Mouse (Mus musculus) CD4-positive helper T cell, adult 2 months (primary cell): ENCODE measurements around the gene Ssbp4.

ENCODE experiments used
- DNase-seq: peaks from one replicate; pipeline ENCODE4 v3.0.0-alpha.2; 2012; ENCODE audit warnings: low read depth, missing footprints, low spot score

Gene Ssbp4

DNA sequence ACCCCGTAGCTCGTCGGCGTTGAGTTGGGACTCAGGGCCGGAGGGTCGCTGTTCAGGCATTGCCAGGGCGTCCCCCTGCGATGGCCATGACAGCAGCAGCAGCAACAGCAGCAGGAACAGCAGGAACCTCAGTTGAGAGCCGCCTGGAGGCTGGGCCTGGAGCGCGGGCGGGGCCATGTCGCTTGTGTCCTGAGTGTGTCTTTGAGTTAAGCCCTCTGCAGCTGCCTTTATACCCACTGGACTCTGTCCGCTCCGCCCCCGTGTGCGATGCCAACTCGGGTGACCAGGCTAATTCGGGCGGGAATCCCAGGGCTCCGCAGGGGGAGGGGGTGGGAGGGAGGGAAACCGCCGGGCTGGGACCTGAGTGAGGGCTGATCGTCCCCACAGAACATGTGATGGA lies 22.8 kb upstream of the Ssbp4 start:
- no peak for DNase-seq

- DNase-seq, result peak; percentile 35
Observed at GRCm38 (mm10) chr8:70630532-70631381, 22.1 kb upstream of the Ssbp4 start.

GRCm38 (mm10) chr8:70629574-70630531 lies 21.2 kb upstream of the Ssbp4 start:
- DNase-seq, result peak; percentile 94

GRCm38 (mm10) chr8:70628986-70629490 lies 20.4 kb upstream of the Ssbp4 start:
- DNase-seq, result no peak

- no peak for DNase-seq
Observed at GRCm38 (mm10) chr8:70627041-70627440, 18.4 kb upstream of the Ssbp4 start.

- DNase-seq, result peak; percentile 72
Observed at GRCm38 (mm10) chr8:70625104-70625503, 16.4 kb upstream of the Ssbp4 start.

DNA sequence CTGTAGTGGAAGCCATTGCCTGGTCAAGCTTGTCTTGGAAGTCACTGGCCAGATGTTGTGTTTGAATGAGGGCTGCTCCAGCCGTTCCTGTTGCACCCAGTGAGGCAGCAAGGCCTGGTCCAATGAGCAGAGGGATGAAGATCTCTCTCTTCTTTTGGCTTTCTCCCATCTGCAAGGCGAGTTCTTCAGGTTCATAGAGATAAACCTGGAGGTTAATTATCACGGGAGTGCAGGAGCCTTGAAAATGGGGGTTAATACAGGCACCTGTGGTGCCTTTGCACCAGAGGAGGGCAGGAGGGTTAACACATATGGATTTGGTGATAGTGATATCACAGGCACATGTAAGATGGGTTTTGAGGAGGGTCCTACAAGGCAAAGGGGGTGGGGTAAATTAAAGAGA lies 13.5 kb upstream of the Ssbp4 start:
- DNase-seq, result no peak

- peak; percentile 55 for DNase-seq
Observed at GRCm38 (mm10) chr8:70618888-70619334, 10.2 kb upstream of the Ssbp4 start.

GRCm38 (mm10) chr8:70617985-70618384 lies 9.3 kb upstream of the Ssbp4 start:
- DNase-seq, result no peak

DNA sequence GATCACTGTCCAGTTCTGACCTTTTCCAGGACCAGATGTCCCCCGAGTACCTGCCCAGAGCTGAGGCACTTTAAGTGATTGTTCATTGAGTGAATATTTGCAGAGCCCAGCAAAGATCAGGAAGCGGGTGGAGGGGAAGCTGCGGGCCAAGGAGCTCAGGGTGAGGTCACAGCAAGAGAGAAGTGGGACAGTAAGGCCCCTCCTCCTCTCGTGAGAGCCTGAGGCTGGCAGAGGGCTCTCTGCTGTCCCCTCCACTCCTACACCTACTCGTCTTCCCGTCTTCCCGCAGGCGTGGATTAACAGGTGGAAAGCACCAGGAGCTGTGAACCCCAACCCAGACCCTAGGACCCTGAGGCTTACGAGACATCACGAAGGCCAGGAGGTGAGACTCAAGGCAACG lies 8.0 kb upstream of the Ssbp4 start:
- DNase-seq, result no peak

GRCm38 (mm10) chr8:70615894-70616293 lies 7.2 kb upstream of the Ssbp4 start, which contains the start of gene Lrrc25:
Gene Lrrc25, plus strand, starts transcription at chr8:70616155.
- no peak for DNase-seq

DNA sequence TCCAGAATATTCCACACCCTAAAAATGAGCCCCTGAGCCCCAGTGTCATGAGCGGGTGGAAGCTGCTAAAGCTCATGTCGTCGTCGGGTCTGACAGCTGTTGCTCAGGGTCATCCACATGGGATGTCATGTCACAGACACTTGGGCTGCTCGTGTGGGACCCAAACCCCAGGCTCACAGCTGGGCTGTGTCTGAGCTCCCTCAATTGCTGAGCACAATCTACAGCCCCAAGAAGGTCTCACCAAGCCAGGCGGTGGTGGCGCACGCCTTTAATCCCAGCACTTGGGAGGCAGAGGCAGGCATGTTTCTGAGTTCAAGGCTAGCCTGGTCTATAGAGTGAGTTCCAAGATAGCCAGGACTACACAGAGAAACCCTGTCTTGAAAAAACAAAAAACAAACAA lies 6.6 kb upstream of the Ssbp4 start:
- no peak for DNase-seq

- no peak for DNase-seq
Observed at GRCm38 (mm10) chr8:70614469-70614868, 5.8 kb upstream of the Ssbp4 start.

- no peak for DNase-seq
Observed at GRCm38 (mm10) chr8:70613763-70614162, 5.1 kb upstream of the Ssbp4 start.

- DNase-seq, result peak; percentile 90
Observed at GRCm38 (mm10) chr8:70611849-70612248, 3.2 kb upstream of the Ssbp4 start.

DNA sequence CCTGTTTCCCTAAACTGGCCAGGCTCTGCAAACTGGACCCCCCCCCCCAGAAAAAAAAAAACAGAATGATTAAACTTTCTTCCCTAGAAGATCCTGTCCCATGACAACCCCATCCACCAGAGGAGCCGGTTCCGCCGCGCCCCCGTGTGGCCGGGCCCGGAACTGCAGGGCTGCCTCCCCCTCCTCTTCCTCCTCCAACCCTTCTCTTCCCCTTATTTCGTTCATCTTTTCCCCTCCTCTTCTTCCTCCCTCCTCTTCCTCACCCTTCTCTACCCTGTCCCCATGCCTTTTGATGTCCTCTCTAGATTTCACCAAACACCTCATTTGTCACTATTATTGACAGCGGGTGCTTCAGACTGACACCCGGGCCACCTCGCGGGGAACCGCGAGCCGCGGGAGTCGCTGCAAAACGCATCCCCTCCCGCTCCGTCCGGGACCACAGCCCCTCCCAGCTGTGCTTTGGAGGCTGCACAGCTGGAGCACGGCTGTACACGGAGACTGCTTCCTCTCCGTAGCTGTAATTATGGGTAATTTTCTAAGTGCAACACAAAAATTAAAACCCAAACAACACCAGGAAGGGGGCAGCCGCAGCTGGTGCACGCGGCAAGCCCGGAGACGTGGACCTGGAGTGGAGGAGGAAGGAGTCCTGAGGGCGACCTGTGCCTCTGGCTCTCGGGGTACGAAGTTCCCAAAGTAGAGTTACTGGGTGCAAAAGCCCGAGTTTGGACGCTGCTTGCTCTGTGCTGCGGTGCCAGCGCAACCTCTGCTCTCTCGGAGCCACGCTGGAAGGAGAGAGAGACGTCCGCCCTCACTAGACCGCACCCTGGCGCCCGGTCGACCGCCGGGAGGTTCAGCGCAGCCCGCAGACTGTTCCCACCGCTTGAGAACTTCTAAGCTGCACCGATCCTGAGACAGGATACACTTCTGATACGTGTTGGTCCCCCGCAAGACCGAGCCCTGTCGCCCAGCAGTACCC lies 2.4 kb upstream of the Ssbp4 start:
- DNase-seq, result peak; percentile 88

DNA sequence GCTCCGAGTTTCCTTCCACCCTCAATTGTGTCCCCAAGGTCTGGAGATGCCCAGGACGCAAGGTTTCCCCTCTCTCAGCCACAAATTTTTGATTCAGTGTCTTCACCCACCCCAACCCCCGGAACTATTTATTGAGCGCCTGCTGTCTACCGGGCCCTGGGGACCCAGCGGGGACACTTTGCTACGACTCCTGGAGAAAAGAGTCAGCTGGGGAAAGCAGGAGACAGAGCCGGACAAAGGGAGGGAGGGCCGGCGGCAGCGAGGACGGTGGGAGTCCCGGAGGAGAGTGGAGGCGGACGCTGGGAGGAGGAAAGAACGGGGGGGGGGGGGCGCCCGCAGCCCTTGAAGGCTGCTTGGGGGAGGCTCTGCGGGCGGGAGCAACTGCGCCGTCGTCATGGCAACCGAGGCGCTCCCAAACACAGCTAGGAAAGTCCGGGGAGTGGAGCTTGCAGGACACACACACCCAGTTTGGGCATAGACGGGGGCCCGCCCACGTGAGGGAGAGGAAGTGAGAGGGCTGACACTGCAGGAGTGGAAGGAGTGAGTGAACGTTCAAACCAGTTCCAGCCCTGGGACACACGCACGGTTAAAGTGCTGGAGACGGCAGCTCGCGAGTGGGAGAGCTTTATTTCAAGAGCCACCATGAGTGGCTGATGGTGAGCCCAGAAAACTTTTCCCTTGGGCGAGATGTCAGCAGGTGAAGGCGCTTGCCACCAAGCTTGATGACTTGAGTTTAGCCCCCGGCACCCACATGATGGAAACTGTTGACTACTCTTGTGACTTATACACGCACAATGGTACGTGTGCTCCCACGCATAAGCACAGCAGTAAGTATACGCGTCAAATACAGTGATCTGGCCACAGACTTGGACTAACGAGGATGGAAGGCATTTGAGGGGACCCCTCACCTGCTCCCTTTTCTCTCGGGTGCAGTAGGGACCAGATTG lies 1.4 kb upstream of the Ssbp4 start:
- DNase-seq, result peak; percentile 97

DNA sequence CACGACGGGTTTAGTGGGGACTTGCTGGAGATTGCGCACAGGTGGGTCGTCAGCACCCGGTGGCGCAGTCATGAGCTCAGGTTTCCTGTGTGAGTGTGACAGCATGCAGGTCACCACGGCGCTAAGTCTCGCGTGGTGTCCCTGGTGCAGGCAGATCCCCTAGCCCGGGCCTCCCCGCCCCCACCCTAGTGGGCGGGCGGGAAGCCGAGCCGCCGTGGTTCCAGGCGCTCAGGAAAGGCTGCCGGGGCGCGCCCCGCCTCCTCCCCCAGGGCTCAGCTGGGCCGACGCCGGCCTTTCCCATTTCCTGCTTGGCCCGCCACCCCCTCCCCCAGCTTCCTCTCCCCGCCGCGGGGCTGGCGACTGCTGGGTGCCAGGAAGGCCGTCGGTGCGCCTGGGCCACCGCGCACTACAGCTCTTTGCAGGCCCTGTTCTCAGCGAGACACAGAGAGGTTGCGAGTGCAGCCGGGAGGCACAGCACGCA lies 736 bp upstream of the Ssbp4 start:
- DNase-seq, result peak; percentile 97

DNA sequence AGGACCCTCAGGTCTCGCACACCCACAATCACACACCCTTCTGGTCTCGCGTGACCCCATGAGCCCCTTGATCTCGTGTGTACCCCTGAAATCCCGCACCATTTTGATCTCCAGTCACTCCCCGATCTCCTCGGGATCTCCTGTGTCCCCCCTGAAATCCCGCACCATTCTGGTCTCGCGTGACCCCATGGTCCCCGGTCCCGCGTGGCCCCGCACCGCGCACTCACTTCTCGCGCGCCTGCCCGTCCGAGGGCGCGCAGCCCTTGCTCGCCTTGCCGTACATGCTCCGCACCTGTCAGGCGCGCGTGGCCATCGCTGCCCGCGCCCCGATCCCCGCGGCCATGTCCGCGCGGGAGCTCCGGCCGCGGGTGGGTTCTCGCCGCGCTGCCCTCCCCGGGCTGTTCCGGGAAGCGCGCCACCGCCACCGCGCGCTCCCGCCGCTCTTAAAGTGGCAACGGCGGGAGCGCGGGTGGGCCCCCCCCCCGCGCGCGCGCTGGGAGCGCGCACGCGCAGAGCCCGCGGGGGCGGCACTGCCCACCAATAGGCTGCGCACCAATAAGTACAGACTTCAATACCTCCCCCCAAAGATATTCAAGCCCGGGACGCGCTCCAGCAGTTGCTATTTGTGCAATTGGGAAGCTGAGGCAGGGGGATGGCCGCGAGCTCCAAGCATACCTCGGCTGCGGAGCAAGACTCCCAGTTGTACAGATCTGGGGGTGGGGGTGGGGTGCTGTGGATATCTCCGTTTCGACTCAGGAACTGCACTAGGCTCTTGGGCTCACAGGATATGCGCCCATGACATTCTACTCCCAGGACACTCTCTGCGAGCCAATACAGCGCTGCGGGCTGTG lies 549 bp downstream of the Ssbp4 start:
- peak; percentile 76 for DNase-seq
